Mouse (Mus musculus) limb, embryonic 13.5 days (tissue): ENCODE data around the gene Vps13c. TPM values are rescaled to one million over a fixed set of nuclear protein-coding genes. Genes with fewer than 3 reads are reported as not detected.

Source experiments
- ATAC-seq: fragments of 200-750 bp; cut with Nextera tagmentation; 2 replicates; pipeline ENCODE4 v1.8.0; 2017; ENCODE audit warnings: low read depth, moderate number of reproducible peaks, moderate TSS enrichment; ENCODE audit not compliant: low FRiP score
- H3K27ac ChIP-seq: fragments of 300-500 bp; sonication (generic); 2 replicates; pipeline ENCODE4 v1.5.1; 2015; ENCODE audit warnings: inconsistent platforms, mild to moderate bottlenecking, moderate library complexity
- H3K27me3 ChIP-seq: fragments of 300-500 bp; sonication (generic); 2 replicates; pipeline ENCODE4 v1.6.1; 2015; ENCODE audit warnings: mild to moderate bottlenecking, inconsistent platforms
- H3K36me3 ChIP-seq: fragments of 300-500 bp; sonication (generic); 2 replicates; pipeline ENCODE4 v1.6.1; 2015; ENCODE audit warnings: inconsistent platforms, mild to moderate bottlenecking, moderate library complexity
- H3K4me1 ChIP-seq: fragments of 300-500 bp; sonication (generic); 2 replicates; pipeline ENCODE4 v1.6.1; 2015; ENCODE audit warnings: inconsistent platforms
- H3K4me2 ChIP-seq: fragments of 300-500 bp; sonication (generic); replicated peaks from 2 replicates; pipeline ENCODE4 v1.6.1; 2015; ENCODE audit warnings: inconsistent platforms, mild to moderate bottlenecking, moderate library complexity
- H3K4me3 ChIP-seq: fragments of 300-500 bp; sonication (generic); 2 replicates; pipeline ENCODE4 v1.5.1; 2015; ENCODE audit warnings: moderate library complexity, mild to moderate bottlenecking, inconsistent platforms
- H3K9ac ChIP-seq: fragments of 300-500 bp; sonication (generic); 2 replicates; pipeline ENCODE4 v1.6.1; 2015; ENCODE audit warnings: mild to moderate bottlenecking, inconsistent platforms
- H3K9me3 ChIP-seq: fragments of 300-500 bp; sonication (generic); 2 replicates; pipeline ENCODE4 v1.6.1; 2016; ENCODE audit warnings: inconsistent platforms
- WGBS: fragments of 180-500 bp; shearing (Covaris S2); methylation state at CpG from one replicate; pipeline ENCODE4 v1.1.7; 2015; 5-methylcytosine and 5-hydroxymethylcytosine counted together
- polyA plus RNA-seq: library from polyadenylated mRNA; unstranded; fragments of >200 nt; fragmentation: Nextera tagmentation; extraction: Ambion mirVana; gene quantifications from 2 replicates; pipeline ENCODE4 v1.2.1, GENCODE M21; 2015

Gene Vps13c
- polyA plus RNA-seq: 4.4 and 4.6 TPM in 2 replicates

- peak within 1 kb of the TSS; percentile 83 for H3K4me2 ChIP-seq
- H3K27ac ChIP-seq: peak within 1 kb of the TSS; percentile 63
- H3K9me3 ChIP-seq: no peaks in the 10 kb centered on the region
- peaks cover 7% of the 10 kb centered on the region for H3K4me1 ChIP-seq
- under 1% methylated on average over 51 of the region's 53 CpGs for WGBS
- peak within 1 kb of the TSS; percentile 80 for H3K4me3 ChIP-seq
- peak within 1 kb of the TSS; percentile 83 for H3K9ac ChIP-seq
- ATAC-seq: peak; percentile 99
- H3K27me3 ChIP-seq: no peaks in the 10 kb centered on the region
- no peaks in the 10 kb centered on the region for H3K36me3 ChIP-seq
These were observed at the start of gene Vps13c for GRCm38 (mm10) chr9:67839981-67840859. Gene Vps13c (plus strand): TSS chr9:67840396.

DNA sequence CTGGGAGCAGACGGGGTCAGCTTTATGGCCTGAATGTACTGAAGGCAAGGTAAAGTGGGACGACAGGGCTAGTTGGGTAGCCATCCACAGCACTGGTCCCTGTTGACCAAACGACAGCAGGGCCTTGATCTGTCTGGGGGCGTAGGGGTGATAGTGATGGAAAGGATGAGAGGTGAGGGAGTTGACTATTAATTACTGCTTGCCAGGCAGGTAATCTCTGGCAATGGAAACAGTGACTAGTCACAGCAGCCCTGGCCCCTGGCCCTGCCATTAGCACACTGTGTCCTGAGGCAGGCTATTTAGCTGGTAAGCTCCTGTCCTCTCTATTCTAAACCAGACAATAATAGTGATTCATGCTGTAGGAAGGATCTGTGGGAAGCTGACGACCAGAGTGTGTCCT lies 47.8 kb upstream of the Vps13c start:
- ATAC-seq: no peak
- Histone ChIP-seq H3K36me3 (no peaks in the 10 kb centered on the region), H3K9me3 (no peaks in the 10 kb centered on the region), H3K4me1 (peaks cover 12% of the 10 kb centered on the region), H3K4me2 (no peak overlapping the region), H3K4me3 (no peak overlapping the region), H3K27me3 (peaks cover 3% of the 10 kb centered on the region; the same call in 1 of the 2 replicates), H3K9ac (no peak overlapping the region), H3K27ac (no peak overlapping the region)
- 61% methylated on average over 5 of the region's 5 CpGs for WGBS

DNA sequence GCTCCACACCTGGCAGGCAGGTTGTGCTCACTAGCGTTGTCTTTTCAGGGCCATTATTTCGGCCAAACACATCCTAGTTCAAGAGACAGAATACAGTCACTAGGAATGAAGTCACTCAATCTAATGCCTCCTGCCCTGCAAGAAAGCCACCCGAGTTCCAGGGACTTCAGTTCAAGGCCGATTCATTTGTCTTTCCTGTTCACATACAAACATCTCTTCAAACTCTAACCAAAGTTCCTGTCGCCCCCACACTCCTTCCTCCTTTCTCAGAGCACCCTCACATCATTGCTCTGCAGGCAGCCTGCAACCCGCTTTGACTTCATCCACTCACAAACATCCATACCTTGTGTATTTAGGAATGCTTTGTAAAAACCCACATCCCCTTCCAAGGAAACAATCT lies 46.7 kb upstream of the Vps13c start:
- Histone ChIP-seq H3K4me2 (no peak overlapping the region), H3K4me1 (peaks cover 13% of the 10 kb centered on the region), H3K4me3 (no peak overlapping the region), H3K9me3 (no peaks in the 10 kb centered on the region), H3K36me3 (no peaks in the 10 kb centered on the region), H3K9ac (no peak overlapping the region), H3K27me3 (peaks cover 3% of the 10 kb centered on the region; the same call in 1 of the 2 replicates), H3K27ac (no peak overlapping the region)
- no peak for ATAC-seq
- 80% methylated on average over 6 of the region's 6 CpGs for WGBS

DNA sequence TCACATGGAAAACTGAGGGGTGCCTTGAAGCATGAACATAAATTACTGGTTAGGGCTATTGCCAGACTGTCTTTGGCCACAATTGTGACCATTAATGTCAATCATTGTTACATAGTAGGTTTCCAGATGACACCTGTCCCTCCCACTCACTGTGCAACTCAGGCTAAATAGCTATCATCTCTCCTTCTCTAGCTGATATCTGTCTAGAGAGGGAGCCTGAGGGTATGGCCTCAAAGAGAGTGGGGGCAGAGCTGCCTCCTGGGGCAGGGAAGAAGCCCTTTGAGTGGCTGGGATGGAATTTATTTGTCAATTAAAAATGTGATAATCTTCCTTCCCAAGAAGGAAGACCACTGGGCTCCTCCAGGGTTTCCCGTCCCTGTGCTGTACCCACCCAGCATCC lies 46.0 kb upstream of the Vps13c start:
- no peak overlapping the region for H3K4me3 ChIP-seq

DNA sequence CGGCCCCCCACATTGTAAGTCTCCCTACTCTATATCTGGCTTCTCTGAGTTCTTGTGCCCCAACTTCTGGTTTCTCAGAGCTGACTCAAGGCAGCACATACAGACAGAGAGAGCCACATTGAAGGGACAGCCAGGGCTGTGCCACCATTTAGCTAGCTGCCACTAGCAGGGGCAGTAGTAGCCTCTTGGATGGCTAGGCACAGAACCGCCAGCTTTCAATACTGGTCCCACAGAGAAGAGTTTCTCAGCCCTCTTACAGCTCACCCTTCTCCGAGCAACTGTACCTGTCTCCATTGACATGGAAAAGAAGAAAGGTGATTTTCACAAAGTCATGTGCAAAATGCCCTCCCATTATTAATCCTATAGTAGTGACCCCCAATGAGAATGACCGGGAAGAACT lies 45.5 kb upstream of the Vps13c start:
- Histone ChIP-seq H3K36me3 (no peaks in the 10 kb centered on the region), H3K4me2 (no peak overlapping the region), H3K27me3 (peaks cover 3% of the 10 kb centered on the region; the same call in 1 of the 2 replicates), H3K9ac (no peak overlapping the region), H3K27ac (no peak overlapping the region), H3K9me3 (no peaks in the 10 kb centered on the region), H3K4me3 (no peak overlapping the region), H3K4me1 (peaks cover 25% of the 10 kb centered on the region)
- no peak for ATAC-seq
- WGBS: 92% methylated on average over 4 of the region's 4 CpGs

More for the DNA sequence above, 46.0 kb upstream of the Vps13c start:
- H3K9me3 ChIP-seq: no peaks in the 10 kb centered on the region
- H3K27ac ChIP-seq: no peak overlapping the region
- no peak overlapping the region for H3K9ac ChIP-seq
- no peak overlapping the region for H3K4me2 ChIP-seq
- peaks cover 3% of the 10 kb centered on the region; the same call in 1 of the 2 replicates for H3K27me3 ChIP-seq
- ATAC-seq: no peak
- 50% methylated on average over 1 of the region's 1 CpGs for WGBS
- peaks cover 20% of the 10 kb centered on the region for H3K4me1 ChIP-seq
- H3K36me3 ChIP-seq: no peaks in the 10 kb centered on the region

DNA sequence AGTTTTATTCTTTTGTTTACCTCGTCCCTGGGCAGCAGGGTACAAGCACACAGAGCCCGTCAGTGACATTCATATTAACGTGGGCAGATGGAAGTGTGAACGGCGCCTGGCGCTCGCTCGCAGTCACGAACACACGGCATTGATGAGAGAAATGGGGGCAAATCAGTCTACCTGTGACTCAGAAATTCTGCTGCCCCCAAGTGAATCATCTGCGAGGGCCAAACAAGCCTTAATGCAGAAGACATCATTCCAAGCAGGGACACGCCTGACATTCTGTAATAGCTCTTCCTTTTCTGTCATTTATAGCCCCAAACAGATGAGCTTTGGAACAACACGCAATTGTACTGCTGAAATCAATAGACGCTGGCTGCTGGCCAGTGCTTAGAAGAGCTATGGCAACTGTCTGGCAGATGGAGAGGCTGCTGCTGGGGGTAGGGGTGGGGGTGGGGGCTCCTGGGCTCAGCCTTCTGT lies 45.0 kb upstream of the Vps13c start:
- no peaks in the 10 kb centered on the region for H3K36me3 ChIP-seq
- H3K27ac ChIP-seq: no peak overlapping the region
- WGBS: 64% methylated on average over 14 of the region's 14 CpGs
- H3K9me3 ChIP-seq: no peaks in the 10 kb centered on the region
- no peak overlapping the region for H3K4me3 ChIP-seq
- H3K4me2 ChIP-seq: no peak overlapping the region
- peaks cover 3% of the 10 kb centered on the region; the same call in 1 of the 2 replicates for H3K27me3 ChIP-seq
- peaks cover 29% of the 10 kb centered on the region for H3K4me1 ChIP-seq
- H3K9ac ChIP-seq: no peak overlapping the region
- no peak for ATAC-seq

GRCm38 (mm10) chr9:67799078-67799819 lies 40.9 kb upstream of the Vps13c start:
- H3K4me3 ChIP-seq: no peak overlapping the region
- peak overlapping the region; percentile 1; the same call in 1 of the 2 replicates for H3K27ac ChIP-seq
- peaks cover 29% of the 10 kb centered on the region for H3K4me1 ChIP-seq
- peaks cover 7% of the 10 kb centered on the region for H3K27me3 ChIP-seq
- 41% methylated on average over 14 of the region's 14 CpGs for WGBS
- no peaks in the 10 kb centered on the region for H3K36me3 ChIP-seq
- no peaks in the 10 kb centered on the region for H3K9me3 ChIP-seq
- no peak for ATAC-seq
- 0 out of 2 replicates have a peak overlapping the region, but pooled peaks have one; percentile 3 for H3K4me2 ChIP-seq
- no peak overlapping the region for H3K9ac ChIP-seq

GRCm38 (mm10) chr9:67802241-67802640 lies 38.0 kb upstream of the Vps13c start:
- 32% methylated on average over 6 of the region's 6 CpGs for WGBS
- no peak for ATAC-seq
- Histone ChIP-seq H3K4me1 (peaks cover 17% of the 10 kb centered on the region), H3K27ac (no peak overlapping the region), H3K4me2 (no peak overlapping the region), H3K4me3 (no peak overlapping the region), H3K9ac (no peak overlapping the region), H3K36me3 (no peaks in the 10 kb centered on the region), H3K27me3 (peaks cover 4% of the 10 kb centered on the region; the same call in 1 of the 2 replicates), H3K9me3 (no peaks in the 10 kb centered on the region)

GRCm38 (mm10) chr9:67807000-67807399 lies 33.2 kb upstream of the Vps13c start:
- Histone ChIP-seq H3K36me3 (no peaks in the 10 kb centered on the region), H3K27me3 (peaks cover 4% of the 10 kb centered on the region; the same call in 1 of the 2 replicates), H3K4me3 (no peak overlapping the region), H3K9me3 (no peaks in the 10 kb centered on the region), H3K27ac (no peak overlapping the region), H3K4me1 (no peaks in the 10 kb centered on the region), H3K4me2 (no peak overlapping the region), H3K9ac (no peak overlapping the region)
- 36% methylated on average over 5 of the region's 5 CpGs for WGBS
- no peak for ATAC-seq

GRCm38 (mm10) chr9:67810527-67810926 lies 29.7 kb upstream of the Vps13c start:
- no peak for ATAC-seq
- Histone ChIP-seq H3K27ac (no peak overlapping the region), H3K4me2 (no peak overlapping the region), H3K36me3 (no peaks in the 10 kb centered on the region), H3K27me3 (no peaks in the 10 kb centered on the region), H3K4me3 (no peak overlapping the region), H3K9me3 (no peaks in the 10 kb centered on the region), H3K9ac (no peak overlapping the region), H3K4me1 (peaks cover 22% of the 10 kb centered on the region)
- WGBS: 65% methylated on average over 6 of the region's 6 CpGs

GRCm38 (mm10) chr9:67811116-67811515 lies 29.1 kb upstream of the Vps13c start:
- Histone ChIP-seq H3K4me2 (no peak overlapping the region), H3K4me1 (peaks cover 22% of the 10 kb centered on the region), H3K9ac (no peak overlapping the region), H3K4me3 (no peak overlapping the region), H3K27me3 (no peaks in the 10 kb centered on the region), H3K27ac (no peak overlapping the region), H3K36me3 (no peaks in the 10 kb centered on the region), H3K9me3 (no peaks in the 10 kb centered on the region)
- ATAC-seq: no peak
- WGBS: 88% methylated on average over 3 of the region's 3 CpGs

DNA sequence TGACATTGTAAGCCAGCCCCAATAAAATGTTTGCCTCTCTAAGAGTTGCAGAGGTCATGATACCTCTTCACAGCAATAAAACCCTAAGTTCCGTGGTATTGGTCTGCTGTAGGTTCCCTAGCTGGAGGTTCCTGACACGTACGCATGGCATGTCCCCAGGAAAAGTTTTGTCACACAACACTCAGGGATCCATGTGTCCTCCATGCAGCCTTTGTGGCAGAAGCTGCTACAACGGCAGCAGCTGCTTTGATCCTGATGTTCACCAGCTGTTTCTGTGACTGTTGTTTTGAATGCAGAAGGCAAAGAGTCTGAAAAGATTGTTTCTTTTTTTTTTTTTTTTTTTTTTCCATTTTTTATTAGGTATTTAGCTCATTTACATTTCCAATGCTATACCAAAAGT lies 27.0 kb upstream of the Vps13c start:
- H3K4me2 ChIP-seq: no peak overlapping the region
- no peak for ATAC-seq
- 48% methylated on average over 4 of the region's 4 CpGs for WGBS

More for the DNA sequence above, 27.0 kb upstream of the Vps13c start:
- Histone ChIP-seq H3K4me3 (no peak overlapping the region), H3K9ac (no peak overlapping the region), H3K27ac (peak overlapping the region; percentile 77), H3K4me1 (peaks cover 32% of the 10 kb centered on the region), H3K27me3 (no peaks in the 10 kb centered on the region), H3K9me3 (no peaks in the 10 kb centered on the region), H3K36me3 (no peaks in the 10 kb centered on the region)
